Mouse (Mus musculus): ENCODE results near the gene 2210016L21Rik.

DNA sequence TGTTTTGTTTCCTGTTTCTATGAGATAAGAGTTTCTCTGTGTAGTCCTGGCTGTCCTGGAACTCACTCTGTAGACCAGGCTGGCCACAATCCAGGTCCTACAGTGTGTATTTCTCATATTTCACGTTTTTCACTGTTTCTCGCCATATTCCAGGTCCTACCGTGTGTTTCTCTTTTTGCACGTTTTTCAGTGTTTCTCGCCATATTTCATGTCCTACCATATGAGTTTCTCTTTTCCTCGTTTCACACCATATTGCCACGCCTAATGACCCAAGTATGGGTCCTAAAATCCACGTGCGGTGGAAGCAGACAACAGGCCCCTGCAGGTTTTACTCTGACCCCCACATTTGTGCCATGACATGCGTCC lies 19.6 kb upstream of the 2210016L21Rik start:
- TF ChIP-seq CTCF (IDR thresholded peaks at IDR 0.05; ENCODE audit: insufficient read depth, low read length) = no peak
- TF ChIP-seq POLR2A (IDR thresholded peaks at IDR 0.05; ENCODE audit: borderline replicate concordance, extremely low read depth, low read depth, low read length) = no peak

All from lung, adult 2 months (tissue).